Mouse (Mus musculus): ENCODE measurements at regions not wholly inside any gene's neighbourhood (a gene's known extent, or its start where the extent isn't known, plus 50 kb on each side); places are given as distances from the start of the nearest gene placed in this dataset.

DNA sequence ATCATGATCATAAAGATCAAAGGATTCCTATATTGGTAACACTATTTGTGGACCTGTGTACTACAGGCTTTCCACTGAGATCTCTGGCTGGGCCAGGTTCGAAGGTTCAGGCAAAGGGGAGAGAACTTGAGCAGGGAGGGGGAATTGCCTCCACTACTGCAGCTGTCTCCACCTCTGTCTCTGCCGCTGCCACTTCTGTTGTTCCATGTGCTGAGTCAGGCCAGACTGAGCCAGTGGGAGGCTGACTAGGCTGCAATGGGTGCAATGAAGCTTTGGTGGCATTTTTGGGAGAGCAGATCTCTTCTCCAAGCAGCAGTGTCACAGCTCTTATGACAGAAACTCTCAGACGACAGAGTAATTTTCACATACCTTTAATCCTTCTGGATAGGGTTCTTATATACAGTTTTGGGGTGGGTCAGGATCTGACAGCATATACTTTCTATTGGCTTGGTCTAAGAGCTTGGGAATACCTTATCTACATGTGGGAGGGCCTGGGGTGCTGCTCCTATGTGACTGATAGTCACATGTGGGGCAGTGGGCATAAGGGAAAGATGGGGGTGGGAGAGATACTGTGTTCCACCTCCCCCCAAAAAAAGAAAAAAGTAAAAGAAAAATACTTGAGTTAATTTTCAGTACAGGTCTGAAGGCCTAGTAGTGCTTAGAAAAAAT is 281.5 kb upstream of the Xrcc4 start:
- no peak overlapping the region for H3K9ac ChIP-seq (ENCODE audit: low read depth, poor library complexity, severe bottlenecking)
- TF ChIP-seq EP300 (IDR thresholded peaks at IDR 0.05; ENCODE audit: insufficient read depth, low read depth, low read length) (no peak), POLR2A (IDR thresholded peaks at IDR 0.05; ENCODE audit: insufficient read depth, low read length) (no peak), CTCF (IDR thresholded peaks at IDR 0.05; ENCODE audit: low read depth, low read length) (no peak)

GRCm38 (mm10) chr13:90364518-90365027 is 275.2 kb upstream of the Xrcc4 start:
- Histone ChIP-seq H3K9ac (ENCODE audit: low read depth, poor library complexity, severe bottlenecking) (no peak overlapping the region), H3K27ac (ENCODE audit: insufficient read depth, low read length) (no peak overlapping the region), H3K4me1 (ENCODE audit: control insufficient read depth, insufficient read depth, low read length) (no peaks in the 10 kb centered on the region), H3K4me3 (ENCODE audit: low read depth, low read length) (no peak overlapping the region), H3K9me3 (replicated peaks; ENCODE audit: control insufficient read depth, insufficient read depth, low read length, poor library complexity, severe bottlenecking) (no peaks in the 10 kb centered on the region), H3K36me3 (ENCODE audit: control insufficient read depth, insufficient read depth, low read length, poor library complexity, severe bottlenecking) (no peaks in the 10 kb centered on the region), H3K27me3 (ENCODE audit: control insufficient read depth, insufficient read depth, low read length, poor library complexity, severe bottlenecking) (no peaks in the 10 kb centered on the region)
- TF ChIP-seq CTCF (IDR thresholded peaks at IDR 0.05; ENCODE audit: low read depth, low read length) (no peak), EP300 (IDR thresholded peaks at IDR 0.05; ENCODE audit: insufficient read depth, low read depth, low read length) (no peak), POLR2A (IDR thresholded peaks at IDR 0.05; ENCODE audit: insufficient read depth, low read length) (no peak)

More for the DNA sequence above, 281.5 kb upstream of the Xrcc4 start:
- Histone ChIP-seq H3K4me1 (ENCODE audit: control insufficient read depth, insufficient read depth, low read length) (no peaks in the 10 kb centered on the region), H3K4me3 (ENCODE audit: low read depth, low read length) (no peak overlapping the region), H3K36me3 (ENCODE audit: control insufficient read depth, insufficient read depth, low read length, poor library complexity, severe bottlenecking) (no peaks in the 10 kb centered on the region), H3K27me3 (ENCODE audit: control insufficient read depth, insufficient read depth, low read length, poor library complexity, severe bottlenecking) (no peaks in the 10 kb centered on the region), H3K27ac (ENCODE audit: insufficient read depth, low read length) (no peak overlapping the region), H3K9me3 (replicated peaks; ENCODE audit: control insufficient read depth, insufficient read depth, low read length, poor library complexity, severe bottlenecking) (no peaks in the 10 kb centered on the region)

DNA sequence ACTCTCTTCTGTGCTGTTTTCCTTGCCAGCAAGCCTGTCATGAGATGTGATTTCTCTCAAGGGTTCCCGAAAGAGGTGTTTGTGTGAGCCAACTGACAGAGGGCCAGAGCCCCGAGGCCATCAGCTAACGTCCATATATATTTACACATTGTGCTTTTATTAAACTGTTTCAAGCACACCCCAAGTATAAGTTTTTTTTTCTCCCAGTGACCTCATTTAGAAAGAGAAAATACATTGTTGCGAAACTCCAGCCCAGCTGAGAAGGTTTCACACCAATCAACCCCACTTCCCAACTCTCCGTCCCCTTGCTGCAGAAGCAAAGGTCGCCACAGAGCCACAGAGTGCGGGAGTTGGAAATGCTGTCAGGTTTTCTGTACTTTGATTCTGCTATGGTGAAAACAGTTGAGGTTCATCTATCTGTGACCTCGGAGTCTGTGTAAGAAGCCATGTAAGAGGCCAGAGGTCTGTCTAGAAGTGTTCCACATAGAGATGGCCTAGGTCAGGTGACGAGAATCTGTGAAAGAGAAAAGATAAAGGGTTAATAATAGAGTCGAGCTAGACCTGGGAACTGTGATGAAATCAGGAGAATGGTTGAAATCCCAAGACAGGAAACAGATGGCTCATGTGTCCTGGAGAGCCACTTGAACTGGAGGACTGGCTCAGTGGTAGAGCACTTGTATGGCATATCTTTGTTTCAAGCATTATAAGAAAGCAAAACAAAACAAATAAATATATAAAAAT is 270.6 kb upstream of the Xrcc4 start:
- no peaks in the 10 kb centered on the region for H3K4me1 ChIP-seq (ENCODE audit: control insufficient read depth, insufficient read depth, low read length)
- no peaks in the 10 kb centered on the region for H3K27me3 ChIP-seq (ENCODE audit: control insufficient read depth, insufficient read depth, low read length, poor library complexity, severe bottlenecking)
- no peak overlapping the region for H3K4me3 ChIP-seq (ENCODE audit: low read depth, low read length)
- TF ChIP-seq POLR2A (IDR thresholded peaks at IDR 0.05; ENCODE audit: insufficient read depth, low read length) (no peak), EP300 (IDR thresholded peaks at IDR 0.05; ENCODE audit: insufficient read depth, low read depth, low read length) (no peak), CTCF (IDR thresholded peaks at IDR 0.05; ENCODE audit: low read depth, low read length) (no peak)
- H3K27ac ChIP-seq (ENCODE audit: insufficient read depth, low read length) = no peak overlapping the region
- no peaks in the 10 kb centered on the region for H3K36me3 ChIP-seq (ENCODE audit: control insufficient read depth, insufficient read depth, low read length, poor library complexity, severe bottlenecking)
- H3K9me3 ChIP-seq (replicated peaks; ENCODE audit: control insufficient read depth, insufficient read depth, low read length, poor library complexity, severe bottlenecking) = no peaks in the 10 kb centered on the region
- H3K9ac ChIP-seq (ENCODE audit: low read depth, poor library complexity, severe bottlenecking) = no peak overlapping the region

DNA sequence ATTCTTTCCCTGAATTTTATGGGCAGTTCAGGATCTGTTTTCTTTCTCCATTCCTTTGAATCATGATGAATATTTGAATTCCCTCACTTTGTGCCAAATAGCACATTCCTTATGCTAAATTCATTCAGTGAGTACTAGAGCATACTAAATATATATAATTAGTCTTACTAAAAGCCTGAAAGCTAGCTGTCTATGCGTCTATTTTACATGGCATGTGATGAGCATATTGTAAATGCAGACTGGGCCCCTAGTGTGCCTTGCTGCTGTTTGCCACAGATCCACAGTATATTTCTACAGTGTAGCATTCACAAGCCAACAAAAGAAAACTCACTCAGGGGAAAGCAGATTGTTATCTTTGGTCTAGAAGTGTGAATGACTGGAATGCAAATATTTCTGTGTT is 268.7 kb upstream of the Xrcc4 start:
- H3K9ac ChIP-seq (ENCODE audit: low read depth, poor library complexity, severe bottlenecking) = no peak overlapping the region
- no peak overlapping the region for H3K4me3 ChIP-seq (ENCODE audit: low read depth, low read length)
- no peaks in the 10 kb centered on the region for H3K27me3 ChIP-seq (ENCODE audit: control insufficient read depth, insufficient read depth, low read length, poor library complexity, severe bottlenecking)
- no peaks in the 10 kb centered on the region for H3K4me1 ChIP-seq (ENCODE audit: control insufficient read depth, insufficient read depth, low read length)
- H3K36me3 ChIP-seq (ENCODE audit: control insufficient read depth, insufficient read depth, low read length, poor library complexity, severe bottlenecking) = no peaks in the 10 kb centered on the region
- TF ChIP-seq POLR2A (IDR thresholded peaks at IDR 0.05; ENCODE audit: insufficient read depth, low read length) = no peak
- H3K27ac ChIP-seq (ENCODE audit: insufficient read depth, low read length) = no peak overlapping the region
- no peaks in the 10 kb centered on the region for H3K9me3 ChIP-seq (replicated peaks; ENCODE audit: control insufficient read depth, insufficient read depth, low read length, poor library complexity, severe bottlenecking)

GRCm38 (mm10) chr13:90355602-90356001 is 266.2 kb upstream of the Xrcc4 start:
- TF ChIP-seq CTCF (IDR thresholded peaks at IDR 0.05; ENCODE audit: low read depth, low read length) = no peak
- no peak for TF ChIP-seq POLR2A (IDR thresholded peaks at IDR 0.05; ENCODE audit: insufficient read depth, low read length)
- TF ChIP-seq EP300 (IDR thresholded peaks at IDR 0.05; ENCODE audit: insufficient read depth, low read depth, low read length) = no peak
- no peaks in the 10 kb centered on the region for H3K36me3 ChIP-seq (ENCODE audit: control insufficient read depth, insufficient read depth, low read length, poor library complexity, severe bottlenecking)

GRCm38 (mm10) chr13:90342823-90343222 is 253.4 kb upstream of the Xrcc4 start:
- no peak overlapping the region for H3K4me3 ChIP-seq (ENCODE audit: low read depth, low read length)
- no peaks in the 10 kb centered on the region for H3K27me3 ChIP-seq (ENCODE audit: control insufficient read depth, insufficient read depth, low read length, poor library complexity, severe bottlenecking)
- no peak overlapping the region for H3K9ac ChIP-seq (ENCODE audit: low read depth, poor library complexity, severe bottlenecking)
- H3K9me3 ChIP-seq (replicated peaks; ENCODE audit: control insufficient read depth, insufficient read depth, low read length, poor library complexity, severe bottlenecking) = no peaks in the 10 kb centered on the region
- H3K4me1 ChIP-seq (ENCODE audit: control insufficient read depth, insufficient read depth, low read length) = no peaks in the 10 kb centered on the region
- no peak overlapping the region for H3K27ac ChIP-seq (ENCODE audit: insufficient read depth, low read length)
- no peaks in the 10 kb centered on the region for H3K36me3 ChIP-seq (ENCODE audit: control insufficient read depth, insufficient read depth, low read length, poor library complexity, severe bottlenecking)
- TF ChIP-seq CTCF (IDR thresholded peaks at IDR 0.05; ENCODE audit: low read depth, low read length) = no peak
- TF ChIP-seq POLR2A (IDR thresholded peaks at IDR 0.05; ENCODE audit: insufficient read depth, low read length) = no peak
- TF ChIP-seq EP300 (IDR thresholded peaks at IDR 0.05; ENCODE audit: insufficient read depth, low read depth, low read length) = no peak

More at GRCm38 (mm10) chr13:90355602-90356001, 266.2 kb upstream of the Xrcc4 start:
- no peaks in the 10 kb centered on the region for H3K9me3 ChIP-seq (replicated peaks; ENCODE audit: control insufficient read depth, insufficient read depth, low read length, poor library complexity, severe bottlenecking)
- no peak overlapping the region for H3K27ac ChIP-seq (ENCODE audit: insufficient read depth, low read length)
- H3K4me1 ChIP-seq (ENCODE audit: control insufficient read depth, insufficient read depth, low read length) = no peaks in the 10 kb centered on the region
- no peaks in the 10 kb centered on the region for H3K27me3 ChIP-seq (ENCODE audit: control insufficient read depth, insufficient read depth, low read length, poor library complexity, severe bottlenecking)
- no peak overlapping the region for H3K4me3 ChIP-seq (ENCODE audit: low read depth, low read length)
- H3K9ac ChIP-seq (ENCODE audit: low read depth, poor library complexity, severe bottlenecking) = no peak overlapping the region
